Mouse (Mus musculus) lung, adult 2 months (tissue): ENCODE data around the gene Setd7. TPM values are rescaled to one million over a fixed set of nuclear protein-coding genes. Genes with fewer than 3 reads are reported as not detected.
"Not testable (repeated sequence)": the region's sequence is repeated elsewhere in the genome, so short reads cannot be mapped to it uniquely, and the experiment has no call there.

Source experiments
- DNase-seq: peaks from one replicate; pipeline ENCODE4 v3.0.0; 2022
- H3K4me1 ChIP-seq: fragments of 200-500 bp; 2 replicates; pipeline ENCODE4 v1.6.1; 2011; ENCODE audit warnings: low read length; ENCODE audit not compliant: control insufficient read depth, insufficient read depth
- H3K4me3 ChIP-seq: fragments of 200-500 bp; replicated peaks from 2 replicates; pipeline ENCODE3; 2011; ENCODE audit warnings: low read depth, mild to moderate bottlenecking, control low read depth, low read length; ENCODE audit errors: extremely low read depth
- CTCF ChIP-seq: fragments of 200-500 bp; IDR thresholded peaks from 2 replicates; pipeline ENCODE4 v1.5.1; 2011; ENCODE audit warnings: mild to moderate bottlenecking, low read length, control low read depth; ENCODE audit not compliant: insufficient read depth
- POLR2A ChIP-seq: fragments of 200-500 bp; IDR thresholded peaks from 2 replicates; pipeline ENCODE4 v1.6.1; 2011; ENCODE audit warnings: low read depth, mild to moderate bottlenecking, control low read depth, low read length, borderline replicate concordance; ENCODE audit errors: extremely low read depth
- WGBS: fragments of 180-500 bp; shearing (Covaris S2); methylation state at CpG from one replicate; pipeline ENCODE4 v1.1.7; 2018; 5-methylcytosine and 5-hydroxymethylcytosine counted together
- polyA plus RNA-seq: library from polyadenylated mRNA; depleted of rRNA; stranded (reverse); fragments of >200 nt; gene quantifications from 2 replicates; pipeline ENCODE4 v1.2.3, GENCODE M21; 2012

Gene Setd7
- polyA plus RNA-seq, 1 experiment, result 23.5 TPM

DNA sequence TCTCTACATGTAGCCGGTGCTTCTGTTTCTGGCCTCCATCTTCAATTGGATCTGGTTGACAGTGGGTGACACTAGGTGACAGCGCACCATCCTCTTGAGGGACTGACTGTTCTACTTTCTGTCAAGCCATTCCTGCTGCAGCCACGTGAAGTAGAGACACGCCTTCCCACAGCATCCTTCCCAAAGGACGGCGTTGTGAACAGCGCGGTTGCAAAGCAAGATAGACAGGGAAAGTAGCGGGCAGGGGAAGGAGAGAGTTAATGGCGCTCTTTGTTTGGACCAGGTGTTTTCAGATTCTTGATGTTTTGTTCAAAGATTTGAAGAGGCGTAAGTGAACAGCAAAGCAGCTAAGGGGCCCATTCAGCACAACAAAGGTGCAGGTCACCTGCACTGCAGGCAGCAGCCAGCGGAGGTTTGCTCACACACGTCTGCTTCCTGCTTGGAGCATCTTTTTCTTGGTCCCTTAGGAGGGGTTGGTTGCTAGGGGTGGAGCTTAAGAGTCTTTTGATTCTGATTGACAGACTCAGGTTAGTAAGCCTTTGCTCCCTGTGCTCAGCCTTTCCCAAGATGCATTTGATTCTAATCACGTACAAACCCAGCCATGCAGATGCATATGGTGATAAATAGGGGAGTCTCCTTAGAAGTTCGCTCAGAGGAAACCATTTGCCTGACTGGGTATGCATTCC lies 29.7 kb upstream of the Setd7 start:
- WGBS, result 59% methylated on average over 15 of the region's 15 CpGs
- no peaks in the 10 kb centered on the region for H3K4me1 ChIP-seq
- no peak overlapping the region for H3K4me3 ChIP-seq
- DNase-seq, result no peak
- TF ChIP-seq POLR2A, result no peak
- TF ChIP-seq CTCF, result no peak

DNA sequence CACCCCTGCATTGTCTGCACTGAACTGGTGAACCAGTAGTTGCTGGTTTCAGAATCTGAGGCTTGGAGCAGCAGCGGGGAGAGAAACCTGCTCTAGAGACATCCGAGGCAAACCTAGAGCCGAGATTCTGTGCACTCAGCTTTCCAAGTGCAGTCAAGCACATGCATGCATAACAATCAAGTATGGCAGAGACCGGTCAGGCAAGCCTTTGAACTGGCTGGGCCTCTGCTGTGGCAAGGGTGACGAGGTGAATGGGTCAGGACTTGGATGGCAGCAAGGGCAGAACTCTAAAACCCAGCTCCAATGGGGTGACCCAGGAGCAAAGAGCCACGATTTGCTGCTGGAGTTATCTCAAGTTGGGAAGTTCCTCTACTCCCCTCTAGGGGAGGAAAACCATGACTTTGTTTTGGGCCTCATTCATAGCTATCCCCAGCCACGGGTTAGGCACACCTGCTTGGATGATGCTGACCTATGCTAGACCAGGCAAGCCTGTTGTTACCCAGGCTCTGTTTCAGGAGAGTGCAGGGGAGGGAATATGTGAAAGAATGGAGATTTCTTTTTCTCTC lies 27.1 kb upstream of the Setd7 start:
- H3K4me3 ChIP-seq, result no peak overlapping the region
- H3K4me1 ChIP-seq, result no peaks in the 10 kb centered on the region
- WGBS, result 54% methylated on average over 7 of the region's 7 CpGs
- TF ChIP-seq CTCF (no peak), POLR2A (no peak)
- DNase-seq, result no peak

DNA sequence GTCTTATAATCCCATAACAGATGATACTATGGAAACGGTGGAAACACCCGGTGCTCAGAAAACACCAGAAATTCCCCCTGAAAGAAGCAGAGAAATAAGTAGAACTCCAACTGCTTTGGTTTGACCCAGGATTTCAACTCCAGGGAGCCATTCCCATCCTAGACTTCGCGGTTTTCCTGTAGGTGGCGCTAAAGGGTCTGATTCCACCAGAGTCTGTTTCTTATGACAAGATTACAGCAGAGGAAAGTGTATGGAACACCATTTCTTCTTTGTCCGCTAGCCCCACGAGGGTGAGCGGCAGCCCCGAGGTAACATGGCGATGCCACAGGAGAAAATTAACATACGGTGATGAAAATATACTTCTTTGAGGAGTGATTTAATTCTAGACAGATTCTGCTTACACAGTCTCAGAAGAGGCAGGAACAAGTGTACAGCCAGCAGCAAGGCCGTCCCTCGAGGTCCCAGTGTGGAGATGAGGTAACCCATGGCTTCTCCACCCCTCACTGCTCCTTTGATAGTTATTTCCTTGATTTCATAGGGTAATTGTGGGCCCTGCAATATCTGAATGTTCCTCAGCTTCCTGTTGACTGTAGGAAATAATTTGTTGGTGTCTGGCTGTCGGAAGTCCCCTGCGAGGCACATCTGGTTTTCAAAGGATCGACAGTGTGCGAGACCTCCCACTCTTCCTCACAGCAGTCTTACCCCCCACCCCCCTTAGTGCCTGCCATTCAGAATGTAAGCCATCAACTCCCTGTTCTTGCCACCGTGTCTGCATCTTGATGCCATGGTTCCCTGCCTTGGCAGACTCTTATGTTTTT lies 23.1 kb upstream of the Setd7 start:
- no peak overlapping the region for H3K4me3 ChIP-seq
- H3K4me1 ChIP-seq, result no peaks in the 10 kb centered on the region
- peak; percentile 58 for TF ChIP-seq CTCF
- TF ChIP-seq POLR2A, result no peak
- WGBS, result 23% methylated on average over 18 of the region's 18 CpGs
- DNase-seq, result peak; percentile 77

DNA sequence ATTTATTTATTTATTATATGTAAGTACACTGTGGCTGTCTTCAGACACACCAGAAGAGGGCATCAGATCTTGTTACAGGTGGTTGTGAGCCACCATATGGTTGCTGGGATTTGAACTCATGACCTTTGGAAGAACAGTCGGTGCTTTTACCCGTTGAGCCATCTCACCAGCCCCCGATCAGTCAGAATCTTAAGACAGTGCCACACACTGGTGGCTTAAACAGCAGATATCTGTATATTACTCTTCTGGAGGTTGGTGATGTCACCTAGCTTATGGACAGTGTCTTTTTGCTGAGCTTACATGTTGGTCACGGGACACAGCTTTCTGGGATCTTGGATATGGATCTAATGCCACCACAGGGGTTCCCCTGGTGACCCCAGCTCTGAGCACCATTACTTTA lies 18.6 kb upstream of the Setd7 start:
- 75% methylated on average over 4 of the region's 4 CpGs for WGBS
- DNase-seq, H3K4me1 ChIP-seq, H3K4me3 ChIP-seq: not testable (repeated sequence)

DNA sequence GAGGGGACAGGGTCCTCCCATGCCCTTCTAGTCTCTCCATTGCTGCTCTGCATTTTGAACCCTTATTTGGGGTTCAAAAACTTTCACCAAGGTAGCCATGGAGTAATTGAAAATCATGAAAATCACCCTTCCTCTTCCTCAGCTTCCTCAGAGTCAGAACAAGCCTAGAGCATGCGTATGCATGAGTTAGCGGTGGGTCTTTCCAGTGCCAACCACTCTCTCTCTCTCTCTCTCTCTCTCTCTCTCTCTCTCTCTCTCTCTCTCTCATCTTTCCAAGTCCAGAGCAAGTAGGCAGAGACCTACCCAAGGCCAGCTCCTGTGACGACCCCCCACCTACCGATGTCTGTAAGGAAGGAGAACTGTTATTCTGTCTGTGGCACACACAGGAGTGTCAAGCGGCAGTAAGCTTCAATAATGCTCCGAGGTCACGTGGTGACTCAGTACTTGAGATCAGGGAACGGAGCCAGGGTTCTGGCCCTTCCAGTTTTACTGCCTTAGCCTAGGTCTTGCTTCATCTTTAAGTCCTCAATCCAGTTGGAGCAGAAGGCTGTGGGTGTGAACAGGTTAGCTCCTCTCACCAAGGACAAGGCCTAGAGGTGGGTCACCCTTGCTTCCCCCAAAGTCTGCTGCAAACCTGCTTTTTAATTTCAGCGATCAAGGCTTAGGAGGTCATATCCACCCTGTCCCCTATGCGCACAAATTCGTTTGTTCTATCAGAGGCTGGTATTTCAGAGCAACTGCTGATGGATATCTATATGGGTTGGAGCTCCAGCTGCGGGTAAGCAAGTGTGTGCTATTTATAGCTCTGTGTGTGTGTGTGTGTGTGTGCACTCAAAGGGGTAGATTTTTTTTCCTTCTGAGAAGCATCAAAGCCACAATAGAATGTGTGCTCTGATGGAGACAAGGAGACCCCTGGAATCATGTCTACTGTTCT lies 17.4 kb upstream of the Setd7 start:
- DNase-seq, result peak; percentile 83
- H3K4me3 ChIP-seq, result peak overlapping the region; percentile 36
- 57% methylated on average over 12 of the region's 12 CpGs for WGBS
- TF ChIP-seq CTCF (no peak), POLR2A (no peak)
- H3K4me1 ChIP-seq, result no peaks in the 10 kb centered on the region; the same call in 1 of the 2 replicates

DNA sequence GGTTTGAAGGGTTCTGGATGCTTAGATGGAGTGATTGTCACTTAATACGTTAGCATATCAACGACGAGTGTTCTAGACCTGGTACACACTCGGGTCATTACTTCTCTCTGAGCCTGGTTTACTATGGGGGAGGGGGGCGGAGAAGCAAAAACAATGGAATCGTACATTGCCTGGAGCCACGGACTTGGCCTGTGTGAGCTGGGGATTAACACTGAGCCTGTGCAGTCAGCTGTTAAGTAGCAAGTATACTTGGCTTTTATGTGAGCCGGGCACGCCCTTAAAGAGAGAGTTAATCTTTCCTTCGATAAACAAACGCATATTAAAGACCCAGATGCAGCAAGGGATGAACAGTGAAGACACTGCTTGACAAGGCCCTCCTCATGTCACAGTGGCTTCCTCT lies 16.7 kb upstream of the Setd7 start:
- Histone ChIP-seq H3K4me3 (no peak overlapping the region), H3K4me1 (no peaks in the 10 kb centered on the region; the same call in 1 of the 2 replicates)
- TF ChIP-seq POLR2A (no peak), CTCF (no peak)
- WGBS, result 64% methylated on average over 11 of the region's 11 CpGs
- no peak for DNase-seq

DNA sequence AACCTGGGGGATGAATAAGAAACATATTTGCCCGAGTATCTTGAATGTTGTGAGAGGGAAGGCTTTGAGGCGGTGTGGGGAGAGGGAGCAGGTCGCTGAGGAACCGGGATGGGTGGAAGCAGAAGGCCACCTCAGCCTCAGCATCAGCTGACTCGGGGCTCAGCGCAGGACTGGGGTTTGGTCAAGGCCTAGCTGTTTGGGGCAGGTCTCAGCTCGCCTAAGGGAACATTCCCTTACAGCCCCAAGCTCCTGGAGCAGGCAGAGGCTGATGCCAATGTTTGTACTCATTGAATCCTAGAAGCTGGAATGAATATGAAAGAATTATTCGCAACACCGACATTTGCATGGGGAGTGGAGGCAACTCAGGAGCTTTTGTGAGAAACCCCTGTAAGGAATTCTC lies 13.2 kb upstream of the Setd7 start:
- WGBS, result 79% methylated on average over 9 of the region's 9 CpGs
- Histone ChIP-seq H3K4me3 (no peak overlapping the region), H3K4me1 (no peaks in the 10 kb centered on the region; the same call in 1 of the 2 replicates)
- TF ChIP-seq POLR2A (no peak), CTCF (no peak)
- no peak for DNase-seq

DNA sequence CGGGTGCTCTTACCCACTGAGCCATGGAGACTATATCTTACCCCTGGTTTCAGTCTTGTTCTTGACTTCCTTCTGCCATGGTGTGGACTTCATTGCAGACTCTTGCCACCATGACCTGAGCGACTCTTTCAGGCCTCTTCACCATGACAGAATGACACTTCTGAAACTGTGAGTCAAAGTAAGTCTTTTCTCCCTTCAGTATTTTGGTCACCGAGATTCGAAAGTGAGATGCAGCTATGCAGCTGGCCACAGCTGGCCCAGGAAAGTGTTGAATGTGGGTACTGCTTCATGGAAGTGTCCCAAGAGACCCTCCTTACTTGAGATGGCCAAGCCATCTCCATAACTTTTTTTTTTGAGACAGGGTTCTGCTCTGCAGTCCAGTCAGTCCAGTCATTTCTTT lies 9.5 kb upstream of the Setd7 start:
- TF ChIP-seq POLR2A (no peak), CTCF (no peak)
- no peak overlapping the region for H3K4me3 ChIP-seq
- no peaks in the 10 kb centered on the region for H3K4me1 ChIP-seq
- DNase-seq, result no peak
- 94% methylated on average over 4 of the region's 4 CpGs for WGBS

DNA sequence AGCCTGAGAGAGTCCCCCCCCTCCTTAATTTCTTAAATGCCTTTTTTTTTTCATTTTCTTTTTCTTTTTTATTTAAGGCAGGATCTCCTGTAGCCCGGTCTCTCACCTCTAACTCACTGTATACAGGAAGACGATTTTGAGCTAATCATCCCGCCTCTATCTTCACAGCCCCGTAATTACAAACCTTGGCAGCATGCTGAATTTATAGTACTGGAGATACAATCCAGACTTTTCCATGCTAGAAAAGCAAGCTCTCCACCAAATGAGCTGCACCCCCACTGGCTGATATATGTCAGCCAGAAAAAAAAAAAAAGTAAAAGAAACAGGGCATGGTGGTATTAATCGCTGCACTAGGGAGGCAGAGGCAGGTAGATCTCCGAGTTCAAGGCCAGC lies 1.3 kb upstream of the Setd7 start:
- WGBS, result 49% methylated on average over 6 of the region's 6 CpGs
- peaks cover 2% of the 10 kb centered on the region; the same call in 1 of the 2 replicates for H3K4me1 ChIP-seq
- no peak for TF ChIP-seq POLR2A

More for the DNA sequence above, 1.3 kb upstream of the Setd7 start:
- no peak for DNase-seq
- H3K4me3 ChIP-seq, result no peak overlapping the region
